Mouse (Mus musculus): ENCODE measurements around the gene Ifna15. TPM values are rescaled to one million over a fixed set of nuclear protein-coding genes. Genes with fewer than 3 reads are reported as not detected.

Ifna15 gene
- total RNA-seq (2023): not detected

GRCm38 (mm10) chr4:88558145-88558544 lies at the start of gene Ifna15:
Ifna15 (minus strand) TSS chr4:88558245.

GRCm38 (mm10) chr4:88603276-88603675 lies 45.2 kb upstream of the Ifna15 start, which contains the start of gene Ifna12:
Ifna12 (minus strand) TSS chr4:88603376.

GRCm38 (mm10) chr4:88592285-88592684 lies 34.2 kb upstream of the Ifna15 start, which contains the start of gene Ifna9:
Ifna9 (minus strand) TSS chr4:88592385.

GRCm38 (mm10) chr4:88571698-88572097 lies 13.7 kb upstream of the Ifna15 start, which contains the start of gene Ifna14:
Ifna14 (minus strand) TSS chr4:88571798.

GRCm38 (mm10) chr4:88522674-88523073 lies 35.4 kb downstream of the Ifna15 start, which contains the start of gene Ifnb1:
Ifnb1 (minus strand) TSS chr4:88522774.

Other genes with a start within 250 kb of the Ifna15 start
- 1.2 TPM for gene Hacd4, start 119.3 kb downstream of the Ifna15 start, total RNA-seq (2023)
- not detected for gene Ifnb1, start 35.5 kb downstream of the Ifna15 start, total RNA-seq (2023)
- not detected for gene Ifna14, start 13.6 kb upstream of the Ifna15 start, total RNA-seq (2023)
- not detected for gene Ifna9, start 34.1 kb upstream of the Ifna15 start, total RNA-seq (2023)
- gene Ifna12, start 45.1 kb upstream of the Ifna15 start, total RNA-seq (2023): not detected
- not detected for gene C87499, start 76.2 kb upstream of the Ifna15 start, total RNA-seq (2023)
- not detected for gene Ifna13, start 86.2 kb upstream of the Ifna15 start, total RNA-seq (2023)
- gene Ifna16, start 118.7 kb upstream of the Ifna15 start, total RNA-seq (2023): not detected
- gene Ifna2, start 125.7 kb upstream of the Ifna15 start, total RNA-seq (2023): not detected
- gene Ifnab, start 133.1 kb upstream of the Ifna15 start, total RNA-seq (2023): not detected
- gene Gm26566, start 163.6 kb upstream of the Ifna15 start, total RNA-seq (2023): 1.9 TPM
- 51.2 TPM for gene Klhl9, start 164.2 kb upstream of the Ifna15 start, total RNA-seq (2023)
- not detected for gene Gm13271, start 196.6 kb upstream of the Ifna15 start, total RNA-seq (2023)
- not detected for gene Gm13283, start 201.9 kb upstream of the Ifna15 start, total RNA-seq (2023)
- not detected for gene Gm13290, start 215.6 kb upstream of the Ifna15 start, total RNA-seq (2023)
- not detected for gene Gm13289, start 218.7 kb upstream of the Ifna15 start, total RNA-seq (2023)
- not detected for gene Gm13272, start 221.6 kb upstream of the Ifna15 start, total RNA-seq (2023)
- gene Ifnz, start 223.9 kb upstream of the Ifna15 start, total RNA-seq (2023): not detected
- gene Gm13276, start 227.5 kb upstream of the Ifna15 start, total RNA-seq (2023): not detected
- gene Gm13277, start 230.4 kb upstream of the Ifna15 start, total RNA-seq (2023): not detected
- gene Gm13278, start 233.3 kb upstream of the Ifna15 start, total RNA-seq (2023): not detected
- not detected for gene Gm13275, start 236.2 kb upstream of the Ifna15 start, total RNA-seq (2023)
- gene Gm13279, start 239.2 kb upstream of the Ifna15 start, total RNA-seq (2023): not detected
- gene Gm13285, start 241.4 kb upstream of the Ifna15 start, total RNA-seq (2023): not detected
- not detected for gene Gm13287, start 245.0 kb upstream of the Ifna15 start, total RNA-seq (2023)
- gene Gm13288, start 247.3 kb upstream of the Ifna15 start, total RNA-seq (2023): 0.38 TPM

Measured in CD4-positive naive resting alpha-beta T cell, adult 57 days (primary cell).